In genomic region chr2:131407337-131407736, GRCm38 (mm10) we compare ENCODE assay signal across 23 mouse cellular contexts. TPM values are rescaled to one million over a fixed set of nuclear protein-coding genes. Genes with fewer than 3 reads are reported as not detected.
A peak's percentile ranks its signal among the peaks of the same experiment; 100 is the strongest.
DNase-seq lines count a peak whose midpoint lies in the region; ATAC-seq and TF ChIP-seq lines count a peak whose summit lies in the region.
"Had no signal": no experiment of that assay in that cellular context is flagged by ENCODE, and none has a peak within 500 bp of the region (broad histone marks: within the 10 kb centered on the region; RNA-seq: fewer than 3 reads in every experiment).

No protein-coding gene starts in this region.

- H3K9ac ChIP-seq in liver, postnatal 0 days (replicated peaks), result no peak overlapping the region
- no peak overlapping the region for H3K9ac ChIP-seq in liver, embryonic 11.5 days (ENCODE audit: low read depth, low read length)
- H3K9ac ChIP-seq: embryonic facial prominence, embryonic 12.5 days; forebrain, embryonic 13.5 days; forebrain, embryonic 15.5 days had no signal

- no peak overlapping the region for H3K27ac ChIP-seq in liver, postnatal 0 days (ENCODE audit: low read depth)
- H3K27ac ChIP-seq in liver, embryonic 11.5 days (ENCODE audit: low read depth, low read length), result no peak overlapping the region
- H3K27ac ChIP-seq: embryonic facial prominence, embryonic 10.5 days; embryonic facial prominence, embryonic 12.5 days; forebrain, embryonic 13.5 days; forebrain, embryonic 15.5 days had no signal

- H3K27me3 ChIP-seq in liver, postnatal 0 days (ENCODE audit: insufficient read depth, low read length), result no peaks in the 10 kb centered on the region
- H3K27me3 ChIP-seq in liver, embryonic 11.5 days (replicated peaks; ENCODE audit: control insufficient read depth, insufficient read depth, low read length), result no peaks in the 10 kb centered on the region
- H3K27me3 ChIP-seq: CH12.LX; embryonic facial prominence, embryonic 12.5 days; forebrain, embryonic 13.5 days; forebrain, embryonic 15.5 days; Patski had no signal

- no peaks in the 10 kb centered on the region for H3K9me3 ChIP-seq in liver, postnatal 0 days (ENCODE audit: low read length)
- no peaks in the 10 kb centered on the region for H3K9me3 ChIP-seq in liver, embryonic 11.5 days (ENCODE audit: control insufficient read depth, low read length)
- H3K9me3 ChIP-seq: embryonic facial prominence, embryonic 10.5 days; embryonic facial prominence, embryonic 12.5 days; forebrain, embryonic 13.5 days; forebrain, embryonic 15.5 days; G1E had no signal

- no peak overlapping the region for H3K4me3 ChIP-seq in liver, postnatal 0 days (ENCODE audit: low read depth, low read length)
- H3K4me3 ChIP-seq in liver, embryonic 11.5 days (ENCODE audit: low read depth, low read length), result no peak overlapping the region
- H3K4me3 ChIP-seq: embryonic facial prominence, embryonic 10.5 days; embryonic facial prominence, embryonic 12.5 days; forebrain, embryonic 13.5 days; forebrain, embryonic 15.5 days had no signal

- H3K4me2 ChIP-seq in liver, postnatal 0 days (ENCODE audit: low read depth, low read length), result no peak overlapping the region
- no peak overlapping the region for H3K4me2 ChIP-seq in liver, embryonic 11.5 days
- H3K4me2 ChIP-seq: embryonic facial prominence, embryonic 12.5 days; forebrain, embryonic 13.5 days; forebrain, embryonic 15.5 days had no signal

- TF ChIP-seq CTCF in liver, postnatal 0 days (IDR thresholded peaks at IDR 0.05; ENCODE audit: low read depth), result no peak

- peak; percentile 14 for DNase-seq in adrenal gland, postnatal 10 days
- DNase-seq in adrenal gland, postnatal 14 days, result no peak
- DNase-seq in kidney, adult 11 months, result peak; percentile 6
- no peak for DNase-seq in kidney, postnatal 10 days
- peak; percentile 31 for DNase-seq in liver, postnatal 0 days
- DNase-seq in liver, embryonic 11.5 days (ENCODE audit: low spot score), result no peak
- DNase-seq in testis, postnatal 10 days (ENCODE audit: low spot score), result peak; percentile 52
- DNase-seq in testis, postnatal 14 days (ENCODE audit: low spot score), result no peak
- DNase-seq: adrenal gland, adult 8-10 months; adrenal gland, postnatal 36 days; B cell, adult 2 months; cerebellum, adult 11-12 months; cerebellum, adult 2 months; cerebellum, adult 9-10 months had no signal

- WGBS in liver, postnatal 0 days (ENCODE audit: insufficient replicate concordance), result 78% methylated on average over 5 of the region's 5 CpGs
- 82% methylated on average over 5 of the region's 5 CpGs for WGBS in liver, embryonic 11.5 days

- no peak for TF ChIP-seq EP300 in liver, postnatal 0 days (IDR thresholded peaks at IDR 0.05; ENCODE audit: low read depth)

- no peak for ATAC-seq in liver, postnatal 0 days
- no peak for ATAC-seq in liver, embryonic 11.5 days (replicated peaks; ENCODE audit: low FRiP score)
- ATAC-seq: activated CD4-positive, CD25-positive, alpha-beta regulatory T cell, adult 4 months; CD4-positive, CD25-positive, alpha-beta regulatory T cell, adult 4 months; forebrain, embryonic 13.5 days; forebrain, embryonic 15.5 days; Patski had no signal

- H3K36me3 ChIP-seq in liver, postnatal 0 days (replicated peaks; ENCODE audit: insufficient read depth, low read length), result no peaks in the 10 kb centered on the region
- no peaks in the 10 kb centered on the region for H3K36me3 ChIP-seq in liver, embryonic 11.5 days (ENCODE audit: control insufficient read depth, insufficient read depth, low read length)
- H3K36me3 ChIP-seq: embryonic facial prominence, embryonic 10.5 days; embryonic facial prominence, embryonic 12.5 days; forebrain, embryonic 15.5 days; G1E had no signal

- peaks cover 6% of the 10 kb centered on the region; the same call in 1 of the 2 replicates for H3K4me1 ChIP-seq in liver, postnatal 0 days (ENCODE audit: insufficient read depth)
- no peaks in the 10 kb centered on the region for H3K4me1 ChIP-seq in liver, embryonic 11.5 days (replicated peaks; ENCODE audit: control insufficient read depth, insufficient read depth, low read length)
- H3K4me1 ChIP-seq: forebrain, embryonic 13.5 days; forebrain, embryonic 15.5 days had no signal

RNA-seq across cellular contexts. Expression of gene Rnf24, which starts 54.6 kb away (rescaled TPM):
- total RNA-seq in adrenal gland, postnatal 10 days (2021), result 1 to 10 TPM; 9.3 to 10.0 TPM
- total RNA-seq in adrenal gland, postnatal 14 days (2021), result 6.6 and 10.2 TPM in 2 replicates
- polyA plus RNA-seq in liver, postnatal 0 days (2015; fragmentation: Nextera tagmentation; extraction: Ambion mirVana), result 0.50 and 0.94 TPM in 2 replicates
- polyA plus RNA-seq in liver, embryonic 11.5 days (2014; fragmentation: Nextera tagmentation; extraction: Ambion mirVana), result 1.2 and 1.7 TPM in 2 replicates

Comparison
In these comparisons a context has a peak if more than half of its experiments do, and no peak if none do; other contexts are left out.
1. DNase-seq: peak in adrenal gland, postnatal 10 days (single experiment), kidney, adult 11 months (single experiment), liver, postnatal 0 days (single experiment) and testis, postnatal 10 days (single experiment); none in adrenal gland, postnatal 14 days (single experiment), kidney, postnatal 10 days (single experiment), liver, embryonic 11.5 days (single experiment) and testis, postnatal 14 days (single experiment).